Mouse (Mus musculus): ENCODE results near the gene Sectm1a.

DNA sequence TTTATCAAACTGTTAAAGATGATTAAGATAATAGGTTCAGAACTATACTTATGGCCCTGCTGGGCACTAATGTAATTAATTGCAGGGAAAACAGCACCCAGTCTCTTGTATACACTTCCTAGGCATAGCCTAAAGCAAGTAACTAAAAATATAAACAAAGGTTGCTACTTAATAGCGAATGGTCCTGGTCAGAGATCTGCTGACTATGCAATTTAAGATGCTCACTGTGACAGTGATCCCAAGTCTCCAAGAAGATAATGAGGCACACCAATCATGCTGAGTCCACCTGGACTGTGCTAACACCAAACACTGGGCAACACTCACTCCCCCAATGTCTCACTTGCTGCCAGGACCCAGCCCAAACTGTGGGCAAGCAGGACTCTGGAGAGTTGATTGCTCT is 31.2 kb downstream of the Sectm1a start:
- no peak for TF ChIP-seq CEBPB (IDR thresholded peaks at IDR 0.05; ENCODE audit: low read depth)
- no peak for TF ChIP-seq CTCF (IDR thresholded peaks at IDR 0.05; ENCODE audit: control insufficient read depth, insufficient read depth, insufficient read length)
- no peak for TF ChIP-seq MAX (IDR thresholded peaks at IDR 0.05)
